Mouse (Mus musculus) liver, postnatal 0 days (tissue): ENCODE measurements at regions not wholly inside any gene's neighbourhood (a gene's known extent, or its start where the extent isn't known, plus 50 kb on each side); places are given as distances from the start of the nearest gene placed in this dataset.

Source experiments
- CTCF ChIP-seq: sonication (generic); IDR thresholded peaks from 2 replicates; pipeline ENCODE4 v1.5.1; 2016; ENCODE audit warnings: antibody characterized with exemption, low read depth
- EP300 ChIP-seq: IDR thresholded peaks from 2 replicates; pipeline ENCODE4 v1.6.1; 2016; ENCODE audit warnings: antibody characterized with exemption, low read depth, mild to moderate bottlenecking

- TF ChIP-seq CTCF = no peak
- TF ChIP-seq EP300 = no peak
Measured at GRCm38 (mm10) chr6:101686578-101686977, 308.9 kb upstream of the Pdzrn3 start.
